Mouse (Mus musculus) adrenal gland (tissue): ENCODE data around the gene Ngly1.

ENCODE experiments used
- intact Hi-C: fragments of 180-260 bp; cut with DNase I; formaldehyde crosslinking; loops from one replicate; pipeline ENCODE4 v1.15.1; 2025
- long read RNA-seq, 2 experiments: library from polyadenylated mRNA; unstranded; transcript quantifications; one replicate each; pipeline ENCODE4 v2.0.0; 2020; ENCODE audit warnings: borderline replicate concordance in 1 of 2; ENCODE audit not compliant: insufficient replicate concordance in 1 of 2

Ngly1 gene
- long read RNA-seq, experiment 1, transcript Ngly1-201 (12 exons, 2,935 nt) = major isoform, 38 of 48 reads
- long read RNA-seq, experiment 1, partial matches to known transcripts = 2 of 48 reads
- long read RNA-seq, experiment 1, other reads (novel, unspliced or antisense) = 8 of 48 reads
- long read RNA-seq, experiment 2, transcript Ngly1-201 (12 exons, 2,935 nt) = major isoform, 28 of 38 reads
- long read RNA-seq, experiment 2, partial matches to known transcripts = 4 of 38 reads
- long read RNA-seq, experiment 2, other reads (novel, unspliced or antisense) = 5 of 38 reads

DNA sequence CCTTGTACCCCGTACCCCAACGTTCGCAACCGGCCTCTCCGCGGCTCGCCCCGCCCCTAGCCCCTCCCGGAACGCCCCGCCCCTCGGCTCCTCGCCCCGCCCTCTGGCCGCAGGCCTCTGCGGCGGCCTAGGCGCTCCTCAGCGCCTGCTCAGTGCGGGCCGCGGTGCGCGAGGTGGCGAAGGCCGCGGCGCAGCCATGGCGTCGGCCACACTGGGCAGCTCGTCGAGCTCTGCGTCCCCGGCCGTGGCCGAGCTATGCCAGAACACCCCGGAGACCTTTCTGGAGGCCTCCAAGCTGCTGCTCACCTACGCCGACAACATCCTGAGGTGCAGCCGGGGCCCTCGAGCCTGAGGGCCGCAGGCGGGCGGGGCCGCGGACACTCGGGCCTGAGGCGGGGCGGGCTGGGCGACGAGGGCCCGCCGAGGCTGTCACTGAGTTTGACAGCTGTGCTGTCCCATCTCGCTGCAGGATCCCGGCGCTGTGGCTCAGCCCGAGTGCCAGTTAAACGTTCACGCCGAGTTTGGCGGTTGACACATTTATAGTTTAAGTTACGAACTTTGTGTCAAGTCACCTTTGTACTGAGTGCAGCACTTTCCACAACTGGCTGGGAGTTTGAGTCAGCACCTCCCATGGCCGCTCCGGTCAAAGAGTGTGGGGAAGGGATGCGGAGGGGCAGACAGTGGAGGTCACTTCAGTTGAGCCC, at the start of gene Ngly1, which contains the start of gene Oxsm:
Ngly1 (plus strand) TSS at position 110 of the 704 bp plus-strand sequence.
Oxsm (minus strand) TSS at position 638 of the 704 bp plus-strand sequence.
- intact Hi-C loops = loop anchor here (5.0 to 10.0 kb wide), 2 partner anchors 113 to 1615 kb away; no protein-coding TSS in a partner anchor

DNA sequence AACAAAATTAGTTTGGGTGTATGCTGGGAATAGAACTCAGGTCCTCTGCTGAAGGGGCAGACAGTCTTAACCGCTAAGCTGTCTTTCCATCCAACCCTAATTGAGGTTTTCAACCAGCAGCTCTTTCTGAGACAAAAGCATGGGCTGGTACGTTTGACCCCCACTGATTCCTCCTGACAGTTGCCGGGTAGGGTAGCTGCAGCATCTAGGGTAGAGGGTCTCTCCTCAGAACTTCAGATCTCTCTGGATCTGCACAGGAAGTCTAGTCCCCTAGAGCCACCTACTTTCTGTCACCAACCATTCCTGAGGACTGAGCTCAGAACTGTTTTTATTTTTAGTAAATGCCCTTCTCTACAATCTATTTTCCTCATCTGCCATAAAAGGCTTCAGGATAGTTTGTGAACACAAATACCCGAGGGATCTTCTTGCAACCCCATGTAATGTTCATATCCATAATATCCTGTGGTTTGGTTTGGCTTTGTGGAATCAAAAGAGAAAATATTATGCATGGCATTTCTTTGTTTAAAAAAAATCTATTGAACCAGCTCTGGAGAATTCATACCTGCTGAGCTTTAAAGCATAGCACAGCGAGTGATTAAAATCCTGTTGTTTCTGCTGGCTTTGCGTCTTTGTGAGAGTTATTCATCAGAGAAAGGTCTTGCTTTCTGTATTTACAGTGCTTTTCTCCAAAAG, 48.7 kb upstream of the Ngly1 start:
- intact Hi-C loops = no loop called here

DNA sequence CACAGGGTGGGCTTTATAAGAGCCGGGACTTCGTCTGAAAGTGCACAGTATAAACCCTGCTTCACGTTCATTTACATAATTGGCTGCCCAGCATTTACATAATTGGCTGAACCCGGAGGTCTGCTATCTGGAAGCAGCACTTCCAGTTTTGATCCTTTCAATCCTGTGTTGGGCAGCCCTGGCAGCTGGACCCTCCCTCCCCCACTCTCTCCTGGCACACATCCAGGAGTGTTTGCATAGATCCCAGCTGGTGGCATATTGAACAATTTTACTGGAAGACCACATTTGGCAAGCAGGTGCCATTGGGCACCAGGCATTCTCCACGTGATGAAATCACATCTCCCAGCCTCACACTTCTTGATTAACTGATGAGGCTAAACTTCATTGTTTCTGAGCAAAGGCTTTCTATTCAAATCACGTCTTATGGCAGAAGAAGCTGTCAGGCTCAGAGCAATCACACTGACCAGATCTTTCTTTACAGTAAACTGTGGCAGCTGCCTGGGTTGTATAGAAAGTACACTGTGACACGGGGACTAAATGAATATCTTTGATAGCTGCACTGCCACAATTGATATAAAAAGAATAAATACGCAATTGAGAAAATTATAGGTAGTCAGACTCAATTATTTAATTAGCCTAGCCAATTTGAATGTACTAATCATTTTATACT, 48.0 kb upstream of the Ngly1 start:
- intact Hi-C loops = no loop called here

DNA sequence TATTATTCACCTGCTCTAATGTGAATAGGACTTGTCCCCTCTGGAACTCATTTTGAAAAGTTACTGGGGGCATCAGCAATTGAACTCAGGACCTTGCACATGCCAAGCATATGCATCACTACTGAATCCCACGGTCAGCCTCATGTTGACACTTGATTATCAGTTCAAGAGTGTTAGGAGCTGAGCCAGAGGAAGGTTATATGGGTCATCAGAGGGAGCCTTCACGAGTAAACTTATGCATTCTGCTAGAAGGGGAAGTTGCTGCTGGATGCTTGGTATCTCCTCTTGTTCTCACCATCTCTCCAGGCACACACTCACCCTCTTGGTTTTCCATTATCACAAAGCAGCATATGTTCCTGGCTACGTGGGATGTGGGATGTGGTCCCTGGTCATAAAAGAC, 47.4 kb upstream of the Ngly1 start:
- intact Hi-C loops = no loop called here

- intact Hi-C loops = no loop called here
Measured at GRCm38 (mm10) chr14:16207722-16208121, 41.4 kb upstream of the Ngly1 start.

DNA sequence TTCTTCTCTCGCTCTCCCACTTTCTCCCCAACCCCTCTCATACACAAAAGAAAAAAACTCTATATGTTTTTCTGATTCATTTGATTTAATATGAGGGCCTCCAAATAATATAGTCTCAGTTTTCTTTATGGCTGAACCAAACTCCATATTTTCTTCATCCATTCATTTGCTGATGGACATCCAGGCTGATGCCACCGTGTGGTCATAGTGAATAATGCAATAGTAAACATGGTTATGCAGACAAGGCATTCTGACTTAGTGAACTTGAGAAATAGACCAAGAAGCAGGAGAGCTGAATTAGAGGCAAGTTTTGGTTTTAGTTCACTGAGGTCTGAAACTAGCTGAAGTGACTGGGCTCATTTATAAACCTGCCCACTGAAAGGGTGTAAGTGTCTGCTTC, 30.1 kb upstream of the Ngly1 start:
- intact Hi-C loops = no loop called here

DNA sequence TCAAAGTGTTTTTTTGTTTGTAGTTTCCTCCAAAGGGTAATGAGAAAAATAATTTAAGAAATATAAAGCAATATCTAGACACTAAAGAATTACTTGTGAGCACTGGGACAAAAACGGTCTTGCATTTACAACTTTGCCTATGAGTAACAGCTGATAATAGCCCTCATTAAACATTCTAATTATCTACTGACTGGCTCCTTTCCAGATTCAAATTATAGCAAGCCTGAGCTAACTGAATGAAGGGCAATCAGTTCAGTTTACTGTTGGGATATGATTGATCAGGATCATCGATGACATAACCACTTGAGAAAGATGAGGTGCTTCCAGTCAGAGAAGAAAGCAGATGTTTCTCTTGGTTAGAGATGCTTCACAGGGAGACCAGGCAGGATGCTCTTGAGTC, 19.7 kb upstream of the Ngly1 start:
- intact Hi-C loops = no loop called here

GRCm38 (mm10) chr14:16230581-16230980, 18.5 kb upstream of the Ngly1 start:
- intact Hi-C loops = no loop called here

- intact Hi-C loops = no loop called here
Measured at GRCm38 (mm10) chr14:16233515-16233914, 15.6 kb upstream of the Ngly1 start.

DNA sequence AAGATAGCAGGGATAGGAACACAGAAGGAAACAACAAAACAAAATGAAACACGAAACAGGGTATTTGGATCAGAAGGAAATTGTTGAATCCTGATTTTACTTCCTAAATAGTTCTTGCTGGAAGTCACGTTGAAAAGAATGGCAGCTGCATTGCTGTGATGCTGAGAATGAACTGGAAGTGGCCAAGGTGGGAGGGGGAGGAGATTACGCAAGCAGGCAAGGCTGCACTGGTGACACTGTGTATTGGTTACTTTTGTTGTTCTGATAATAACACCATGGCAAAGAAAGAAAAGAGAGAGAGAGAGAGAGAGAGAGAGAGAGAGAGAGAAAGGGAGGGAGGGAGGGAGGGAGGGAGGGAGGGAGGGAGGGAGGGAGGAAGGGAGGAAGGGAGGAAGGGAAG, 12.6 kb upstream of the Ngly1 start:
- intact Hi-C loops = no loop called here

DNA sequence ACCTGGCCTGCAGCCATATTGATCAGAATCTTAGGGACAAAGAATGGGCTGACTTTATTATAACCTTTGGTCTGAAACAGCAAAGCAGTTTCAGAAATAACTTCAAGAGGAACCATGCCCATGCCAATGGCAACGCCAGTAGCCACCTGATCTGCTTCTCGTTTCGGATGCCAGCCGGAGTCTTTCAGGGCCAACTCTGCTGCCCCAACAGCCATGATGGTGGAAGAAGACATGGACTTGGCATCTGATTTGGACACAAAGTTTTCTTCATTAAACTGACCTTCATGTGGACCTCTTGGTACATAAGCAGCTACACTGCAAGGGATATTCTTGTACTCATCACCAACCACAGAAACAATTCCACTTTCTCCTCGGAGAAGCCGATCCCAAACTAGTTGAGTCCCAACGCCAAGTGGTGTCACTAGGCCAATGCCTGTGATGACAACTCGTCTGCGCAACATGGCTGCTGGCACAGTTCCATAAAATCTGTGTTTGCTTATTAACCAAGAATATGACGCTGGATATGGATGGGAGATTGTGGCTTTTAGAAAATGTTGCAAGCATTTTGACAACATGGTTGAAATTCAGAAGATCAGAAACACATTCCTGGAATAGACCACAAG, 6.8 kb upstream of the Ngly1 start:
- intact Hi-C loops = loop anchor here (10.0 kb wide), 1 partner anchor 1608 kb away; no protein-coding TSS in a partner anchor

- intact Hi-C loops = loop anchor here (10.0 kb wide), 1 partner anchor 1608 kb away; no protein-coding TSS in a partner anchor
Measured at GRCm38 (mm10) chr14:16242947-16243602, 6.0 kb upstream of the Ngly1 start.

DNA sequence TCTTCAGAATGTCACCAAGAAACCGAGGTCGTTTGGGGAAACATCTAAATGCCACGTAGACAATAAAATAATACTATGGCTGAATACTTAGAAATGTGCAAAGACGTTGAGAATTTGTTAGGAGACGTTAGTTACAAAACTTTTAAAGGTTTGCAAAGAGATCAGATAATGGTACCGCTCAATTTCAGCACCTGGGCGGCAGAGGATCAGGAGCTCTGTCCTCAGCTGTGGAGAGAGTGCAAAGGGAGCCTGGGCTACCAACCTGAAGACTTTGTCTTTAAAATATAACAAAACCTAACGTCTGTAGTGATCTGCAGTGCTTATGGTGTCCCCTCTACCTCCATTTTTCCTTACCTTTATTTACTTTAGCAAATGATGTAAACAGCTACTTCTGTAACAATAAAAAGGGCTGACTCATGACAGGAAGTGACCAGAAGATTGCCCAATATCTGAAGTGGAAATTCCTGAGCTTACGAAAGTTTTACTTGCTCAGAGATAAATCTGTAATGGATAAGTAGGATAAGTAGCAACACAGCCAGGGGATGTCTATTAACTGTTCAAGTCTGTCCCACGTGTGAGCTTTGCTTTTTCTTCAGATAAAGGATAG, 5.4 kb upstream of the Ngly1 start:
- intact Hi-C loops = loop anchor here (10.0 kb wide), 1 partner anchor 1609 kb away; no protein-coding TSS in a partner anchor

- intact Hi-C loops = loop anchor here (10.0 kb wide), 1 partner anchor 1610 kb away; no protein-coding TSS in a partner anchor
Measured at GRCm38 (mm10) chr14:16244370-16244769, 4.7 kb upstream of the Ngly1 start.

- intact Hi-C loops = loop anchor here (5.0 to 10.0 kb wide), 2 partner anchors 117 to 1610 kb away; no protein-coding TSS in a partner anchor
Measured at GRCm38 (mm10) chr14:16245127-16245526, 4.0 kb upstream of the Ngly1 start.

- intact Hi-C loops = loop anchor here (5.0 to 10.0 kb wide), 2 partner anchors 116 to 1612 kb away; no protein-coding TSS in a partner anchor
Measured at GRCm38 (mm10) chr14:16246340-16246912, 2.7 kb upstream of the Ngly1 start.

DNA sequence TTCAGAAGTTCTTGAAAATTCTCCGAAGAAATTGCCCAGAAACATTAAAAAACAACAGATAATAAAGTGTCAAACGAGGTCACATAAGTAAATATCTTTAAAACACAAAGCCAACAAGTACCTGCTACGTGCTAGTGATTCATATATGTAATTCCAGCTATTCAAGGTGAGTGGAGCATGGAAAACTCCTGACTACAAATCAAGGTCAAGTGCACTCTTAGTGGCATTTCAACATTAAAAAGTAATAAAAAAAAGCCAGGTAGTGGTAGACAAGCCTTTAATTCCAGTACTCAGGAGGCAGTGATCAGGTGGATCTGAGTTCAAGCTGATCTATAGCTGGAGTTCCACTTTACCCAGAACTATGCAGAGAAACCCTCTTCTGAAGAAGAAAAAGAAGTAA, 945 bp upstream of the Ngly1 start:
- intact Hi-C loops = loop anchor here (5.0 to 10.0 kb wide), 2 partner anchors 114 to 1613 kb away; no protein-coding TSS in a partner anchor

DNA sequence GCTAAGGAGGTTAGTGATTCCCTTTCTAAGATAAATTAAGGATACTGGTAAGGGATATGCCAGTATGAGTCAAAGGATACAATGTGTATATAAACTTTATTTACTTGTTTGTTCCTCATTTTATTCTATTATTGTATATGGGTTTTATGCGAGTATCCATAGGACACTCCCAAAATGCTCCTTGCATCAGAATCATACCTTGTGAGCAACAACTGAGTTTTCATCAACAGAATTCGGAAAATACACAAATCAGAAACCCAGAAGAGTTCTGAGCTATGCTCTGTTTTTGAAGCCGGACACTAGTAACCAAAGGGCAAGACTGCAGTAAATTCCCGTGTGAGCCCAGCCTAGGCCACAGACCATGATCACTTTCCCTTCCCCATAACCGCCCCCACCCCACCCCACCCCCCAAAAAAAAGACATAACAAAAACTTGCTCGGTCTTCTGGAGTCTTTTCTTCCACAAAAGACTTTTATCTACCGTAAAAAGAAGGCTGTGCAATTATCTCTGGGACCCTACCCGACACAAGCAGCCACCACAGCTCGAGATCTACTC, 400 bp upstream of the Ngly1 start:
- intact Hi-C loops = loop anchor here (5.0 to 10.0 kb wide), 2 partner anchors 114 to 1614 kb away; no protein-coding TSS in a partner anchor

GRCm38 (mm10) chr14:16250099-16250498, 1.0 kb downstream of the Ngly1 start:
- intact Hi-C loops = no loop called here
